Mouse (Mus musculus) CH12.LX (cell line): ENCODE data around the gene Notum. TPM values are rescaled to one million over a fixed set of nuclear protein-coding genes. Genes with fewer than 3 reads are reported as not detected.

Experiments
- DNase-seq: peaks from one replicate; pipeline ENCODE4 v3.0.0-alpha.2; 2013; ENCODE audit errors: extremely low read depth
- H3K27ac ChIP-seq: 2 replicates; pipeline ENCODE4 v1.5.1; 2012; ENCODE audit warnings: low read depth, mild to moderate bottlenecking, control low read depth, moderate library complexity; ENCODE audit not compliant: insufficient read depth
- H3K27me3 ChIP-seq: replicated peaks from 2 replicates; pipeline ENCODE3; 2012; ENCODE audit warnings: inconsistent platforms
- H3K36me3 ChIP-seq, 2 experiments: replicated peaks in 1 of 2; 2 replicates each; pipeline versions ENCODE3 to v1.6.1; 2012; ENCODE audit warnings: inconsistent platforms in 1 of 2, low read length in 1 of 2, mild to moderate bottlenecking in 1 of 2, mixed read lengths in 1 of 2, moderate library complexity in 1 of 2; ENCODE audit not compliant: control insufficient read depth in 1 of 2, insufficient read depth in 1 of 2
- H3K4me1 ChIP-seq, 2 experiments: 2 replicates each; pipeline ENCODE4 v1.6.1; 2012; ENCODE audit warnings: inconsistent platforms in 1 of 2, moderate library complexity in 1 of 2; ENCODE audit not compliant: insufficient read depth in 2 of 2, control insufficient read depth in 1 of 2
- H3K4me2 ChIP-seq: 2 replicates; pipeline ENCODE4 v1.6.1; 2012; ENCODE audit warnings: low read depth, mild to moderate bottlenecking, control low read depth; ENCODE audit not compliant: poor library complexity, insufficient read depth, severe bottlenecking
- H3K4me3 ChIP-seq, 3 experiments: fragments of 150-350 bp in 1 of 3; sonication (generic) in 1 of 3; replicated peaks in 1 of 3; 2 replicates each; pipeline versions ENCODE3 to v1.5.1; 2011 to 2012; ENCODE audit warnings: low read depth in 2 of 3, low read length in 2 of 3, mild to moderate bottlenecking in 2 of 3, moderate library complexity in 2 of 3, control low read depth in 1 of 3, improper control_type of control experiment in 1 of 3, inconsistent platforms in 1 of 3, mixed read lengths in 1 of 3; ENCODE audit not compliant: poor library complexity in 1 of 3
- H3K79me2 ChIP-seq: replicated peaks from 2 replicates; pipeline ENCODE4 v1.6.1; 2012; ENCODE audit warnings: mild to moderate bottlenecking, moderate library complexity; ENCODE audit not compliant: control insufficient read depth, poor library complexity, insufficient read depth, severe bottlenecking; ENCODE audit errors: extremely low read depth
- H3K9ac ChIP-seq: 2 replicates; pipeline ENCODE4 v1.6.1; 2012; ENCODE audit warnings: low read depth, mild to moderate bottlenecking, control low read depth, moderate library complexity; ENCODE audit not compliant: insufficient read depth
- H3K9me3 ChIP-seq: replicated peaks from 2 replicates; pipeline ENCODE3; 2012; ENCODE audit warnings: low read length, inconsistent platforms, mixed read lengths
- BHLHE40 ChIP-seq: IDR thresholded peaks from 2 replicates; pipeline ENCODE4 v1.6.1; 2011; ENCODE audit warnings: mild to moderate bottlenecking, low read depth, low read length, improper control_type of control experiment
- CHD1 ChIP-seq: IDR thresholded peaks from 2 replicates; pipeline ENCODE4 v1.6.1; 2012; ENCODE audit warnings: low read depth, low read length, improper control_type of control experiment, inconsistent platforms
- ELF1 ChIP-seq: IDR thresholded peaks from 2 replicates; pipeline ENCODE4 v1.6.1; 2014; ENCODE audit warnings: low read depth, mild to moderate bottlenecking, inconsistent platforms, low read length, improper control_type of control experiment
- EP300 ChIP-seq: IDR thresholded peaks from 2 replicates; pipeline ENCODE4 v1.6.1; 2011; ENCODE audit warnings: low read length, improper control_type of control experiment
- ETS1 ChIP-seq: conservative IDR thresholded peaks from 2 replicates; pipeline ENCODE4 v1.6.1; 2012; ENCODE audit warnings: low read depth, mild to moderate bottlenecking, inconsistent platforms, low read length, improper control_type of control experiment, moderate library complexity
- IRF4 ChIP-seq: IDR thresholded peaks from 2 replicates; pipeline ENCODE4 v1.6.1; 2014; ENCODE audit warnings: low read depth, mild to moderate bottlenecking, inconsistent platforms, low read length, improper control_type of control experiment
- JUN ChIP-seq: IDR thresholded peaks from 2 replicates; pipeline ENCODE4 v1.6.1; 2011; ENCODE audit warnings: low read depth, mild to moderate bottlenecking, low read length, improper control_type of control experiment, moderate library complexity; ENCODE audit not compliant: insufficient read depth
- JUND ChIP-seq: conservative IDR thresholded peaks from 2 replicates; pipeline ENCODE4 v1.6.1; 2011; ENCODE audit warnings: low read depth, low read length, improper control_type of control experiment
- KAT2A ChIP-seq: IDR thresholded peaks from 2 replicates; pipeline ENCODE4 v1.6.1; 2012; ENCODE audit warnings: low read length, improper control_type of control experiment, inconsistent platforms; ENCODE audit not compliant: insufficient replicate concordance
- MAFK ChIP-seq: IDR thresholded peaks from 2 replicates; pipeline ENCODE4 v1.6.1; 2011; ENCODE audit warnings: low read length, improper control_type of control experiment; ENCODE audit not compliant: insufficient replicate concordance
- MAX ChIP-seq: IDR thresholded peaks from 2 replicates; pipeline ENCODE4 v1.6.1; 2011; ENCODE audit warnings: low read length, improper control_type of control experiment
- MAZ ChIP-seq: IDR thresholded peaks from 2 replicates; pipeline ENCODE4 v1.6.1; 2012; ENCODE audit warnings: low read depth, mild to moderate bottlenecking, inconsistent platforms, low read length, improper control_type of control experiment, moderate library complexity
- MEF2A ChIP-seq: IDR thresholded peaks from 2 replicates; pipeline ENCODE4 v1.6.1; 2014; ENCODE audit warnings: low read depth, mild to moderate bottlenecking, inconsistent platforms, low read length, improper control_type of control experiment, borderline replicate concordance
- MXI1 ChIP-seq: IDR thresholded peaks from 2 replicates; pipeline ENCODE4 v1.6.1; 2011; ENCODE audit warnings: mild to moderate bottlenecking, low read depth, low read length, improper control_type of control experiment
- MYC ChIP-seq: IDR thresholded peaks from 2 replicates; pipeline ENCODE4 v1.6.1; 2011; ENCODE audit warnings: low read depth, mild to moderate bottlenecking, improper control_type of control experiment, low read length
- NELFE ChIP-seq: IDR thresholded peaks from 2 replicates; pipeline ENCODE4 v1.6.1; 2011; ENCODE audit warnings: low read depth, low read length, improper control_type of control experiment
- PAX5 ChIP-seq: IDR thresholded peaks from 2 replicates; pipeline ENCODE4 v1.6.1; 2012; ENCODE audit warnings: low read length, inconsistent platforms, mixed read lengths
- POLR2A ChIP-seq: IDR thresholded peaks from 2 replicates; pipeline ENCODE4 v1.6.1; 2011; ENCODE audit warnings: low read depth, mild to moderate bottlenecking, improper control_type of control experiment, low read length
- RCOR1 ChIP-seq: conservative IDR thresholded peaks from 2 replicates; pipeline ENCODE4 v1.6.1; 2012; ENCODE audit warnings: low read depth, mild to moderate bottlenecking, inconsistent platforms, low read length, improper control_type of control experiment
- SIN3A ChIP-seq: IDR thresholded peaks from 2 replicates; pipeline ENCODE4 v1.6.1; 2012; ENCODE audit warnings: low read length, improper control_type of control experiment, inconsistent platforms
- SMC3 ChIP-seq: IDR thresholded peaks from 2 replicates; pipeline ENCODE4 v1.6.1; 2011; ENCODE audit warnings: low read depth, low read length, improper control_type of control experiment
- TBP ChIP-seq: conservative IDR thresholded peaks from 2 replicates; pipeline ENCODE4 v1.6.1; 2011; ENCODE audit warnings: low read depth, low read length, improper control_type of control experiment
- TCF12 ChIP-seq: IDR thresholded peaks from 2 replicates; pipeline ENCODE4 v1.6.1; 2014; ENCODE audit warnings: low read depth, mild to moderate bottlenecking, inconsistent platforms, low read length, improper control_type of control experiment
- UBTF ChIP-seq: IDR thresholded peaks from 2 replicates; pipeline ENCODE4 v1.6.1; 2012; ENCODE audit warnings: low read depth, mild to moderate bottlenecking, inconsistent platforms, low read length, improper control_type of control experiment, moderate library complexity
- USF1 ChIP-seq: IDR thresholded peaks from 2 replicates; pipeline ENCODE4 v1.6.1; 2014; ENCODE audit warnings: low read depth, mild to moderate bottlenecking, inconsistent platforms, low read length, improper control_type of control experiment
- ZC3H11A ChIP-seq: IDR thresholded peaks from 2 replicates; pipeline ENCODE4 v1.6.1; 2012; ENCODE audit warnings: low read depth, mild to moderate bottlenecking, inconsistent platforms, low read length, improper control_type of control experiment
- ZKSCAN1 ChIP-seq: IDR thresholded peaks from 2 replicates; pipeline ENCODE4 v1.6.1; 2012; ENCODE audit warnings: low read depth, inconsistent platforms, low read length, improper control_type of control experiment, borderline replicate concordance
- ZNF384 ChIP-seq: IDR thresholded peaks from 2 replicates; pipeline ENCODE4 v1.6.1; 2012; ENCODE audit warnings: low read depth, low read length, improper control_type of control experiment, inconsistent platforms
- dilution Hi-C: fragments of 300-500 bp; cut with MboI; formaldehyde crosslinking; loops from 2 replicates; pipeline ENCODE4 v1.14.3; 2020; ENCODE audit warnings: low sequenced_read_pairs; ENCODE audit not compliant: extremely low pct_unique_long_range_greater_than_20kb, extremely low pct_ligation_motif_present
- in situ Hi-C: fragments of 300-500 bp; cut with MboI; formaldehyde crosslinking; loops from 3 replicates; pipeline ENCODE4 v1.14.3; 2019; ENCODE audit warnings: low sequenced_read_pairs, low pct_ligation_motif_present, low pct_unique_long_range_greater_than_20kb, mixed read lengths
- polyA plus RNA-seq: library from polyadenylated mRNA; unstranded; fragments of >175 nt; gene quantifications from 2 replicates; pipeline ENCODE4 v1.2.1, GENCODE M21; 2012; ENCODE audit warnings: low read depth; ENCODE audit not compliant: insufficient read length
- total RNA-seq, 2 experiments: library from RNA; depleted of rRNA; stranded (reverse); fragments of 300-350 nt in 1 of 2; fragments of >200 nt in 1 of 2; gene quantifications; 2 replicates each; pipeline ENCODE4 v1.2.3; 2012 to 2014

Gene Notum
- total and polyA plus RNA-seq, 3 experiments = not detected

DNA sequence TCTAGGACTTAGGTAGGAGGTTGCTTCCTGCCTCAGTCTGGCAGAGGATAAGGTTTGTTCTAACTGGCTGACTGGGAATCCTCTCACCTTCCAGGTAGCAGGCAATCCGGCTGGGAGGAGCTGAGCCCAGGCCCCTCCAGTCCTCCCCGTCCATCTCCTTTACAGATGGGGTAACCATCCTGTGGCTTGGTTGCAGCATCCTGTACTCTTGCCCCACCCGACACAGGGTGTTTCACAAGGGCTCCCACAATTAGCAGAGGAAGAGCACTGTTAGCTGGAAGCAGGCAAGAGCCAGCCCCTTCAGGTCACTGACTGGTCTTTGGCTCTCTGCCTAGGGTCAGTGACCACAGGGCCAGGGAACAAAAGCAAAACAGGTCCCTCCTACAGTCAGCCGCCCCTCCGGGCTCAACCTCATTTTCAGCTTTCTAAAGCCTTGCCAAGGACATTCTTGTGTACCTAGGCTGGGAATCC is 30.5 kb downstream of the Notum start:
- TF ChIP-seq JUN = no peak
- 0 out of 2 replicates have a peak, but pooled peaks have one; percentile 10 for TF ChIP-seq SIN3A
- no peak for TF ChIP-seq RCOR1
- TF ChIP-seq UBTF = 0 out of 2 replicates have a peak, but pooled peaks have one; percentile 33
- no peak for TF ChIP-seq ZC3H11A
- no peak for TF ChIP-seq IRF4
- TF ChIP-seq POLR2A = no peak
- Histone ChIP-seq H3K27ac (peak overlapping the region; percentile 74), H3K4me1 (peaks cover 38 to 69% of the 10 kb centered on the region in 2 experiments), H3K9me3 (no peaks in the 10 kb centered on the region), H3K36me3 (peaks cover 22 to 32% of the 10 kb centered on the region in 2 experiments), H3K4me3 (peak overlapping the region; percentile 12 to 83 (median 74)), H3K79me2 (peaks cover 39% of the 10 kb centered on the region), H3K4me2 (peak overlapping the region; percentile 87), H3K27me3 (no peaks in the 10 kb centered on the region), H3K9ac (peak overlapping the region; percentile 96)
- DNase-seq = no peak
- in situ Hi-C loops (no loop called here), dilution Hi-C loops (no loop called here)

DNA sequence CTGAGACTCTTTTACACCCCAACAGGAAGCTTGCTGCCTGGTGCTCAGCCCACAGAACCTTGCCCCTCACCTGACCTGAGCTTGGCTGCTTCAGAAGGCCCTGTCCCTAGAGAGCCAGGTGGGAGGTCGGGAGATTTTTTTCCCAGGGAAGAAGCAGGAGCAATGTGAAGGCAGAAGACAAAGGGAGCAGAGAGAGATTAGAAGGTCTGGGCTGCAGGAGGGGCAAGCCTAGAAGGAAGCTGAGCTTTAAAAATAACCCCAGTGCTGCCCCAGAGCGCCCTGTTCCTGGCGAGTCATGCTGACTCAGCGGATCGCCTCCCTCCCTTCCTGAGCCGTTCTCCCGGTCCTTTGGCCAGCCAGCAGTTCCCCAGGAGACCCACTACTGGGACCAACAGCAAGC is 31.1 kb downstream of the Notum start:
- peak overlapping the region; percentile 12 to 74 (median 20) for H3K4me3 ChIP-seq
- peaks cover 42 to 73% of the 10 kb centered on the region in 2 experiments for H3K4me1 ChIP-seq

More for the DNA sequence above, 31.1 kb downstream of the Notum start:
- no peaks in the 10 kb centered on the region for H3K27me3 ChIP-seq
- H3K36me3 ChIP-seq = peaks cover 22 to 34% of the 10 kb centered on the region in 2 experiments
- dilution Hi-C loops = no loop called here
- H3K9me3 ChIP-seq = no peaks in the 10 kb centered on the region
- DNase-seq = no peak
- no peak for TF ChIP-seq NELFE
- no peak for TF ChIP-seq MEF2A
- no peak for TF ChIP-seq USF1
- TF ChIP-seq MXI1 = 0 out of 2 replicates have a peak, but pooled peaks have one; percentile 20
- TF ChIP-seq TCF12 = no peak
- TF ChIP-seq KAT2A = no peak
- TF ChIP-seq TBP = no peak
- TF ChIP-seq SIN3A = peak; percentile 35; the same call in 1 of the 2 replicates
- TF ChIP-seq MAZ = no peak
- TF ChIP-seq SMC3 = no peak
- no peak for TF ChIP-seq JUN
- peak; percentile 98 for TF ChIP-seq MAFK
- TF ChIP-seq IRF4 = no peak
- no peak for TF ChIP-seq CHD1
- no peak for TF ChIP-seq ETS1
- TF ChIP-seq ZKSCAN1 = no peak
- no peak for TF ChIP-seq EP300
- TF ChIP-seq JUND = no peak
- no peak for TF ChIP-seq PAX5
- TF ChIP-seq ZNF384 = no peak
- TF ChIP-seq ELF1 = 0 out of 2 replicates have a peak, but pooled peaks have one; percentile 14
- no peak for TF ChIP-seq MAX
- no peak for TF ChIP-seq ZC3H11A
- TF ChIP-seq BHLHE40 = 0 out of 2 replicates have a peak, but pooled peaks have one; percentile 16
- TF ChIP-seq MYC = no peak
- TF ChIP-seq, all 38 proteins: peak for 5
- H3K79me2 ChIP-seq = peaks cover 39% of the 10 kb centered on the region
- H3K4me2 ChIP-seq = peak overlapping the region; percentile 87
- H3K27ac ChIP-seq = peak overlapping the region; percentile 74
- in situ Hi-C loops = loop anchor here (10.0 kb wide), 1 partner anchor 55 kb away; no protein-coding TSS in a partner anchor
- H3K9ac ChIP-seq = peak overlapping the region; percentile 96
